Mouse (Mus musculus) brain, embryonic 14.5 days (tissue): ENCODE results near the gene Fam170b. TPM values are rescaled to one million over a fixed set of nuclear protein-coding genes. Genes with fewer than 3 reads are reported as not detected.

Source experiments
- DNase-seq: peaks from one replicate; pipeline ENCODE4 v3.0.0-alpha.2; 2011; ENCODE audit warnings: low read depth
- CTCF ChIP-seq: fragments of 200-500 bp; IDR thresholded peaks from 2 replicates; pipeline ENCODE4 v1.5.1; 2012; ENCODE audit warnings: inconsistent platforms, mild to moderate bottlenecking, moderate library complexity, borderline replicate concordance; ENCODE audit not compliant: insufficient read depth, insufficient read length; ENCODE audit errors: extremely low read depth
- POLR2A ChIP-seq: fragments of 200-500 bp; IDR thresholded peaks from 2 replicates; pipeline ENCODE4 v1.6.1; 2012; ENCODE audit warnings: mild to moderate bottlenecking, inconsistent platforms, borderline replicate concordance; ENCODE audit not compliant: poor library complexity, insufficient read depth, insufficient read length, severe bottlenecking; ENCODE audit errors: extremely low read depth
- polyA plus RNA-seq: library from polyadenylated mRNA; depleted of rRNA; stranded (reverse); fragments of >200 nt; gene quantifications from 2 replicates; pipeline ENCODE4 v1.2.3, GENCODE M21; 2012; rRNA removed

Gene Fam170b
- not detected in 2 replicates for polyA plus RNA-seq

DNA sequence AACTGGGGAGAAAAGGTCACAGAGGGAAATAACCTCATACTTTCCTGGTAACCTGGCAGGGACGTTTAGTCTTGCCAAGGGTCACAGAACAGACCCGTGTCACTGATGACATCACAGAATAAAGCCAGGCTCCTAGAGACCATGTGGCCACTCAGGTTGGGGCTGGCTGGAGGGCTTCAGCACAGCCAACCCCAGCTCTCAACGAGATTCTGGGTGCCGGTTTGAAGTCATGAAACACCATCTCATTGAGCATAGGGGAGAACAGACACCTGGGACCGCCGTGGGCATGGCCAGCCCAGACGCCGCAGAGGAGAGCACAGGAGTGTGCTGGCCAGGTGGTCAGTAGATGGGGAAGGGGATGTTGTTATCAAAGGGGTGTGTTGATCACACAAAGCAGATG is at the start of gene Fam170b:
Gene Fam170b, plus strand, starts transcription at position 116 of the 400 bp plus-strand sequence.
- TF ChIP-seq POLR2A, result no peak

DNA sequence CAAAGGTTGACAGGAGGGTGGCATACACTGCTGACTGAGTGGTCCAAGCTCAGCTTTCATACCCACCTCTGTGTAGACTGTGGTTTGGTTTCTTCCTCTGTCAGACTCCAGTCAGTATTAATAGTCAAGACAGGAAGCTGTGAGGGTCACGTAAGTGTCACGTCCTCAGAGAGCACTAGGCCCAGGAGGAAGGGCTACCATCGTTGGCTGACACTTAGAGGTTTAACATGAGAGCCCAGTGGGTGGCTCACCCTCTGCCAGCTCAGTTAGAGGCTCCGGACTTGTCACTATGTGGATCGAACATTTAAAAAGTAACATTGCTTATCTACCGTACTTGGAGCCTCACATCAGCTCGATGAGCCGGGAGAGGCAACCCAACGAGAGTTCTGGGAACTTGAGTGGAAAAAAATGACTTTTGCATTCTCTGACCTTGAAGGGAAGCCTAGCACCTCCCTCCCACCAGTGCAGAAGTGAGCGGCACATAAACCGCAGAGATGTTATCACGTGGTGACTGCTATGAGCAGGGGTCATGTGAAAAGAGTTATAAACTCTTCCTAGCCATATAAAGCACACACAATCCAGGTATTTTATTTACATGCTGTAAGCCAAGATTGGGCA is 49.5 kb upstream of the Fam170b start:
- TF ChIP-seq CTCF, result no peak
- no peak for TF ChIP-seq POLR2A
- no peak for DNase-seq

More for the DNA sequence above, at the start of gene Fam170b:
- no peak for DNase-seq

DNA sequence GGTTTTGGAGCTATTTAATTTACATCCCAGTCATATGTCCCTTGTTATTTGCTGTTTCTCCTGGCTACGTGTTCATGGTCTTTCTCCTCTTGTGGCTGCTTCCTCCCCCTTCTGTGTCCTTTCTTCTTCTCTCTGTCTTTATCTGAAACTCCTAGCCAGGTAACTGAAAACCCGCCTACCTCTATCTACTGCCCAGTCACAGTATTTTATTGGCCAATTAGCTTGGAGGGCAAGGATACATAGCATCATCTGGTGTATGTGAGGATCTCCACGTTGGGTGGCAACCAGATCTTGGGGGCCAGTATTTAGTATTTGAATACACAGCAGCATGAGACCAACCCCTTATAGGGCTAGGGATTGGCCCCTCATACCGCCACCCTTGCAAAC is 49.0 kb upstream of the Fam170b start:
- no peak for TF ChIP-seq POLR2A
- no peak for DNase-seq

DNA sequence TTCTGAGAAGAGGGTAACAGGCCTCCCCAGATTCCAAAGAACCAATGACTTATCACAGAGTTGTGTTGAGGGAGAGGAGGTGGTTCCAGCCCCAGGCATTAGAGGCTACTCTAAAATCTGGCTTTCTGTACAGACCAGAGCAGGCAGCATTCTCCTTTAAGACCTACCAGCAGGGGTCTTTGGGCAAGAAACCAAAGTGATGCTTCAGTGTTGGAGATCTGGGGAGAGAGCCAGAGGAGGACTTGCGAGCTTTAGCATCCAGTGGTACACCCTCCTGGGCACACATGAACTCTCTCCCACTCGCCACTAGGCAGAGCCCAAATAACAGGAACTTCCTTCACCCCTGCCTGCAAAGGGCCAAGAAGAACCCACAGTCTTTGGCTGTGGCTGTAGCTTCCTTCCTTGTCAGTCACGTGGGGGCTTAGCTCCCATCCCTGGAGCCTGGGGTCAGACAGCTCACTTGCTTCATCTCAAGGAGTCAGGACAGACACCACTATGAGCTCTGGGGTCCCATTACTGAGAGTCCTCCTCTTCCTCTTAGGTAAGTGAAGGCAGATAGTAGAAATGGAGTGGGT is 48.1 kb upstream of the Fam170b start, which contains the start of gene Tmem273:
Gene Tmem273, plus strand, starts transcription at position 408 of the 575 bp plus-strand sequence.
- TF ChIP-seq POLR2A (no peak), CTCF (no peak)
- DNase-seq, result no peak

DNA sequence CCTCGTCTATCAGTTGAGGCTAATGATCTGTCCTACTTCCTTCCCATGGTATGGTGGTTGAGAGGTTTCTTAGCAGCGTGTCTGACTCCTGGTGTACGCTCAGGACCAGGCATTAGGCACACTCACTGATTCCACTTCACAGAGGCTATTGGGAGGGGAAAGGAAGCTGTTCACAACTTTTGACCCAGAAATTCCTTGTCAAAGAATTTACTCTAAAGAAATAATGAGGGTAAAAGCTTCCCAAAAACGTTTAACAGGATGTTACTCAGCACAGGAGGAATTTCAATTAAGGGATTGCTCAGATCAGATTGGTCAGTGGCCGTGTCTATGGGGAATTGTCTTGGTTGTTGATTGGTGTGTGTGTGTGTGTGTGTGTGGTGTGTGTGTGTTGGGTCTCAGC is 46.1 kb upstream of the Fam170b start:
- no peak for DNase-seq
- no peak for TF ChIP-seq CTCF
- no peak for TF ChIP-seq POLR2A

DNA sequence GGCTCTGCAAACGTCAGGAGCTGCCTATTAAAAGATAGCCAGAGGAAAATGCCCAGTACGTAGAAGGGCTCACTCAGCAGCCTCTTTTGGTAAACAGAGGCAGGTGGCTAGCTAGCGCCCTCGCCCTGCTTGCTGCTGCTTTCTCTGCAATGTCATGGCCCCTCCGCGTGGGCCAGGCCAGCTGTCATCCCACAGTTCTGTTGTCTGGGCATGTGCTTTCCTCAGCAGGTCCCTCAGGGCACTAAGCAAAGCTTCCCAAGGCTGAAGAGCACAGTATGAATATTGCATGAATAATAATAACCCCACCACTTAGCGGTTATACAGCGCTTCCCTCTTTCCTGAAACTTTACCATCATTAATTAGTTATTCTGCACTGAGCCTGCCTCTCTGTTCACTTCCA is 37.4 kb upstream of the Fam170b start:
- peak; percentile 33 for DNase-seq

GRCm38 (mm10) chr14:32797803-32798202 is 36.0 kb upstream of the Fam170b start:
- no peak for DNase-seq
- TF ChIP-seq CTCF, result no peak
- TF ChIP-seq POLR2A, result no peak

More for the DNA sequence above, 37.4 kb upstream of the Fam170b start:
- TF ChIP-seq CTCF (no peak), POLR2A (no peak)

DNA sequence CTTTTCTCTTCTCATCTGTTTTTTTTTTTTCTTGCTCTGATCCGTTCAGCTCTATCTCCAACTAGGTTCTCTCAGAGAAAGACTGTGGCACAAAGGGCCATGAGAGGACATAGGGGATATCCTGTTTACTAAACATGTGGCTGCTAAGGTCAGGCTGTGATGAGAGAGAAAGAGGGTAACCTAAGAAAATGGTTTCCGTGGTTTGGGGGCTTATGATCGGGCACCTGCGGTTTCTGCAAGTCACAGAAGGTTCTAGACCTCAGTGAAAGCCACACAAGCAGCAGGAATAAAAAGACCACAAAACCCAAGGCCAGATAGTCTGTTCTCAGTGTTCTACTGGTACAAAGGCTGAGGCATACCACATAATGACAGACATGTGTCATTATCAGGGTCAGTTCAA is 35.4 kb upstream of the Fam170b start:
- DNase-seq, result no peak
- TF ChIP-seq POLR2A, result no peak
- no peak for TF ChIP-seq CTCF

DNA sequence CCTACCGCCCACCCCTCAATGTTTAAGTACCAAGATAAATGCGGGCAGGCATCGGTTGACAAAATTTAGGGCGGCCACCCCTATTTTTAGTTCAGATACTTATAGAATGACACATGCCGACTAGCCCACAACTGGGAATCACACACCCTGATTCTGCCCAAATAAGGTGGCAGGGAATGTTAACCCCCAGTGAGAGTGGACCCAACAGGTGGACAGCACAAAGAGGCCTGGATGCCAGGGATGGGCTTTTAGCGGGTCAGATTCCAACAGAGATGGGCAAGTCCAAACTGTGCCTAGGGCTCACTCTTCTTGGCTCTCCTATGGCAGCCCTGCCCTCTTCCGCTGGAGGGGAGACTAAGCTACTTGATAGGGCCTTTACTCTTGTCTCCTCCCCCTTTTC is 33.7 kb upstream of the Fam170b start:
- no peak for TF ChIP-seq CTCF
- TF ChIP-seq POLR2A, result no peak
- DNase-seq, result no peak

DNA sequence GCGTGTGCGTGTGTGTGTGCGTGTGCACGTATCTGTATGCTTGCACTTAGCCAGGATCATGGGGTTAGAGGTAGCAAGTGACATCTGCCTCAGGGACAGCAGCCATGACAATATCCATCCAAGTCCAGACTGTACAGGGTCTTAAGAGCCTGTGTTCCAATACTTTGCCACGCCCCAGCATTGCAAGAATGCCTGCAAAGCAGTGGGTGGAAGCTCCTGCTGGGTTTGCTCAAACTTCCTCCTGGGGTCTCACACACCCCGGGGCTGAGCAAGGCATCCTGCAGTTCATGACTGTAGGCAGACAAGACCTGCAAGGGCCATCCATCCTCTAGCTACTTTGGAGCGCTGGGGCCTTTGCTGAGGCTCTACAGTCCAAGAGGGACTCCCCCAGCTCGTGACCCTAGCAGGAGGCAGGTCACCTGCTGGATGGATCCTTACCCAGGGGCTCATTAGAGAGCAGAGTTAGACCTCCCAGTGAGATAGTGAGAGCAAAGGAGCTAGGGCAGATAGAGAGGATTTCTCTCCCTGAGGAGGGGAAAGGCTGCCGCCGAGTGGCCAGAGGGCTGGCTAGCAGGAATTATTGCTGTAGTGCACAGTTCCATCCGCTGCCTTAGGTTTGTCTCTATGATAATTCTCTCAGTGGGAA is 32.6 kb upstream of the Fam170b start:
- TF ChIP-seq CTCF (peak; percentile 59), POLR2A (no peak)
- DNase-seq, result peak; percentile 44

DNA sequence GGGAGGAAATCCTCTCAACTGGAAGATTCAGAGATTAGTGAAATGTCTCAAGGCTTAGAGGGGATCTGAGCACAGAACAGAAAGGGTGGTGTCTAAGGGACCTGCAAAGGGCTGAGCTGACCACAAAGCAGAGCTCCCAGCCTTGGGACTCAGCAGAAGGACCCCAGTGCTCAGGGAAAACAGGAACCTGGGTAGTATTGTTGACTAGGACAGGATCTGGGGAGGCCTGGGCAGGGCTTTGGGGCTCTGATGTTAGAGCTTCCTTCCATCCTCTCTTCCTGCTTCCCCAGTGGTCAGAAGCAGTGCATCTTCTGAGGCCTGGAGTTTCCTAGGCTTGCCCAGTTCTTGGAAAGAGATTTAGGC is 32.1 kb upstream of the Fam170b start:
- TF ChIP-seq CTCF, result no peak
- TF ChIP-seq POLR2A, result no peak
- no peak for DNase-seq

- no peak for DNase-seq
Measured at GRCm38 (mm10) chr14:32810111-32810510, 23.7 kb upstream of the Fam170b start.

More at GRCm38 (mm10) chr14:32810111-32810510, 23.7 kb upstream of the Fam170b start:
- no peak for TF ChIP-seq CTCF
- no peak for TF ChIP-seq POLR2A
